Mouse (Mus musculus) neural tube, embryonic 13.5 days (tissue): ENCODE measurements around the gene Dusp27. TPM values are rescaled to one million over a fixed set of nuclear protein-coding genes. Genes with fewer than 3 reads are reported as not detected.
A peak's percentile ranks its signal among the peaks of the same experiment; 100 is the strongest.

Source experiments
- ATAC-seq: fragments of 200-750 bp; cut with Nextera tagmentation; 2 replicates; pipeline ENCODE4 v1.8.0; 2017; ENCODE audit warnings: low read depth, mild to moderate bottlenecking, moderate TSS enrichment, moderate library complexity
- H3K27ac ChIP-seq: fragments of 300-500 bp; sonication (generic); replicated peaks from 2 replicates; pipeline ENCODE4 v1.5.1; 2015; ENCODE audit warnings: moderate library complexity, mild to moderate bottlenecking, inconsistent platforms
- H3K27me3 ChIP-seq: fragments of 300-500 bp; sonication (generic); 2 replicates; pipeline ENCODE4 v1.6.1; 2015; ENCODE audit warnings: mild to moderate bottlenecking, inconsistent platforms
- H3K36me3 ChIP-seq: fragments of 300-500 bp; sonication (generic); 2 replicates; pipeline ENCODE4 v1.6.1; 2015; ENCODE audit warnings: mild to moderate bottlenecking, inconsistent platforms
- H3K4me1 ChIP-seq: fragments of 300-500 bp; sonication (generic); replicated peaks from 2 replicates; pipeline ENCODE4 v1.6.1; 2015; ENCODE audit warnings: inconsistent platforms
- H3K4me2 ChIP-seq: fragments of 300-500 bp; sonication (generic); 2 replicates; pipeline ENCODE4 v1.6.1; 2015; ENCODE audit warnings: inconsistent platforms, mild to moderate bottlenecking, moderate library complexity
- H3K4me3 ChIP-seq: fragments of 300-500 bp; sonication (generic); 2 replicates; pipeline ENCODE4 v1.5.1; 2015; ENCODE audit warnings: mild to moderate bottlenecking, inconsistent platforms
- H3K9ac ChIP-seq: fragments of 300-500 bp; sonication (generic); 2 replicates; pipeline ENCODE4 v1.6.1; 2015; ENCODE audit warnings: moderate library complexity, mild to moderate bottlenecking, inconsistent platforms
- H3K9me3 ChIP-seq: fragments of 300-500 bp; sonication (generic); 2 replicates; pipeline ENCODE4 v1.6.1; 2016; ENCODE audit warnings: inconsistent platforms
- WGBS: fragments of 180-500 bp; shearing (Covaris S2); methylation state at CpG from one replicate; pipeline ENCODE4 v1.1.7; 2015; 5-methylcytosine and 5-hydroxymethylcytosine counted together
- polyA plus RNA-seq: library from polyadenylated mRNA; unstranded; fragments of >200 nt; fragmentation: Nextera tagmentation; extraction: Ambion mirVana; gene quantifications from 2 replicates; pipeline ENCODE4 v1.2.1, GENCODE M21; 2015

Gene Dusp27
- polyA plus RNA-seq, 1 experiment from 2014 or later = 1.6 TPM

DNA sequence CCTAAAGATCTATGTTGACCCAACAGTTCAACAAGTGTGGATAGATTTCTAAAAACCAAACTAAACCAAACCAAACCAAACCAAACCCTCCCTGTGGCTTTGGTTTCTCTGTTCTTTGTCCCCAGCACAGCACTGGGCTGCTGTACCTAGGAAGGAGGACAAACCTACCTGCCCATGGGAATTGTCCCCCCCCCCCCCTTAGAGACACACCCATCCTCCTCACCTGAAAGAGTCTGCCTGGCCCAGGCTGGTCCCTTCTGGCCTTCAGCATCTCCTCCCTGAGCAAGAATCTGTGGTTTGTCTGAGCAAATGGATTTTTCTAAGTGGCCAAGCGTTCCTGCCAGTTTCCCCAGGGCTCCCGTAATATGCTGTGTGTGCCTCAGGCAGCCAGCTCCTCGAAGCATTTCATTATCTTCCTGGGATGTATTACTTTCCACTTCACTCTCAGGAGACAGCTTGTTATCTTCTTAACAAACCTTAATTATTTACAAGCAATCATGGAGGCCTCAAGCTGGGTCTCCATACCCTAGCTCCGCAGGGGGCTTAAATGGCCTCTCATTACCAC, 12.0 kb upstream of the Dusp27 start:
- no peak overlapping the region for H3K27ac ChIP-seq
- H3K27me3 ChIP-seq = peaks cover 12% of the 10 kb centered on the region
- no peak overlapping the region for H3K4me2 ChIP-seq
- no peak overlapping the region for H3K4me3 ChIP-seq
- H3K4me1 ChIP-seq = peaks cover 20% of the 10 kb centered on the region
- H3K9me3 ChIP-seq = no peaks in the 10 kb centered on the region
- peak; percentile 74 for ATAC-seq
- H3K9ac ChIP-seq = no peak overlapping the region
- 39% methylated on average over 4 of the region's 4 CpGs for WGBS
- H3K36me3 ChIP-seq = no peaks in the 10 kb centered on the region

GRCm38 (mm10) chr1:166139113-166139512, 11.4 kb upstream of the Dusp27 start:
- Histone ChIP-seq H3K27me3 (peaks cover 12% of the 10 kb centered on the region), H3K27ac (no peak overlapping the region), H3K9me3 (no peaks in the 10 kb centered on the region), H3K4me1 (peaks cover 20% of the 10 kb centered on the region), H3K36me3 (no peaks in the 10 kb centered on the region), H3K9ac (no peak overlapping the region), H3K4me3 (no peak overlapping the region), H3K4me2 (no peak overlapping the region)
- 77% methylated on average over 3 of the region's 3 CpGs for WGBS
- ATAC-seq = no peak

- Histone ChIP-seq H3K4me1 (peaks cover 20% of the 10 kb centered on the region), H3K4me2 (no peak overlapping the region), H3K9ac (no peak overlapping the region), H3K4me3 (no peak overlapping the region), H3K27ac (no peak overlapping the region), H3K27me3 (peaks cover 12% of the 10 kb centered on the region), H3K36me3 (no peaks in the 10 kb centered on the region), H3K9me3 (no peaks in the 10 kb centered on the region)
- 66% methylated on average over 13 of the region's 13 CpGs for WGBS
- no peak for ATAC-seq
Observed at GRCm38 (mm10) chr1:166138136-166138535, 10.4 kb upstream of the Dusp27 start.

DNA sequence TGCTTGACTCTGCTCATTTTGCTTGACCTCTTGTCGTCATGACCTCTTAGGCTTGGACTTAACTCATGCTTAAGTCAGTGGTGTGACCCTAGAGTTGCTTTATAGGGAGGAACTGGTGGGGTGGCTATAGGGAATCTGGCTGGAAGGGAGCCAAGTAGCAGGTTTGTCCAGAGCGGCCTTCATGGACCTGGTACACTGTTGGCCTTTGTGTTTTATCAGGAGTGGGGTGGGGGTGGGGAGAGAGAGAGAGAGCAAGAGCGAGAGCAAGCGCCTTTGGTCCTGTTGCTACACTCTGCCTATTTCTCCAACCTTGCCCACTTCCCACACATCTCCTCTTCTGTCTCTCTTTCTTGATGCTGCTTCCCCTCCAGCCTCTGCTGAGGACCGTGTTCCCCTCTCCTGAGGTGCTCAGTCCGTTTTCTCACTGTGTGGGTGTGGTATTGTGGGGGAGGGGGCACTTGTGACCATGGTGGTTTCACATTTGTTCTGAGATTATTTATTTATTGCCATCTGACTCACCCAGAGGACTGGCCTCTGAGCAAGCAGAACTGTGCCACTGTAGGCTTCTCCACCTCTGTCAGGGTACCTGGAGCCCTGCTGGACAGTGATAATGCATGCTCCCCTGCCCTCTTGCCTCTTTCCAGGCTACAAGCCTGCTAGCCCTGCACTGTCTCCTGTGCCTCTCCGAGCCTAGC, 9.7 kb upstream of the Dusp27 start:
- Histone ChIP-seq H3K9me3 (no peaks in the 10 kb centered on the region), H3K4me2 (no peak overlapping the region), H3K9ac (no peak overlapping the region), H3K27me3 (peaks cover 12% of the 10 kb centered on the region), H3K4me1 (peaks cover 21% of the 10 kb centered on the region), H3K27ac (no peak overlapping the region), H3K4me3 (no peak overlapping the region), H3K36me3 (no peaks in the 10 kb centered on the region)
- no peak for ATAC-seq
- WGBS = 80% methylated on average over 7 of the region's 7 CpGs

- Histone ChIP-seq H3K36me3 (no peaks in the 10 kb centered on the region), H3K9ac (no peak overlapping the region), H3K4me3 (no peak overlapping the region), H3K27ac (no peak overlapping the region), H3K9me3 (no peaks in the 10 kb centered on the region), H3K4me1 (peaks cover 27% of the 10 kb centered on the region), H3K27me3 (peaks cover 5% of the 10 kb centered on the region), H3K4me2 (no peak overlapping the region)
- no peak for ATAC-seq
- WGBS = 35% methylated on average over 5 of the region's 5 CpGs
Observed at GRCm38 (mm10) chr1:166135091-166135740, 7.5 kb upstream of the Dusp27 start.

GRCm38 (mm10) chr1:166132367-166132766, 4.6 kb upstream of the Dusp27 start:
- Histone ChIP-seq H3K4me2 (no peak overlapping the region), H3K9me3 (no peaks in the 10 kb centered on the region), H3K4me1 (peaks cover 10% of the 10 kb centered on the region), H3K9ac (no peak overlapping the region), H3K36me3 (no peaks in the 10 kb centered on the region), H3K27ac (no peak overlapping the region), H3K4me3 (no peak overlapping the region), H3K27me3 (peaks cover 5% of the 10 kb centered on the region)
- ATAC-seq = no peak
- WGBS = 56% methylated on average over 4 of the region's 4 CpGs

- ATAC-seq = no peak
- WGBS = 80% methylated on average over 5 of the region's 5 CpGs
Observed at GRCm38 (mm10) chr1:166130224-166130860, 2.6 kb upstream of the Dusp27 start, which contains the start of gene Gpa33. Gpa33 (plus strand) TSS chr1:166130238.

DNA sequence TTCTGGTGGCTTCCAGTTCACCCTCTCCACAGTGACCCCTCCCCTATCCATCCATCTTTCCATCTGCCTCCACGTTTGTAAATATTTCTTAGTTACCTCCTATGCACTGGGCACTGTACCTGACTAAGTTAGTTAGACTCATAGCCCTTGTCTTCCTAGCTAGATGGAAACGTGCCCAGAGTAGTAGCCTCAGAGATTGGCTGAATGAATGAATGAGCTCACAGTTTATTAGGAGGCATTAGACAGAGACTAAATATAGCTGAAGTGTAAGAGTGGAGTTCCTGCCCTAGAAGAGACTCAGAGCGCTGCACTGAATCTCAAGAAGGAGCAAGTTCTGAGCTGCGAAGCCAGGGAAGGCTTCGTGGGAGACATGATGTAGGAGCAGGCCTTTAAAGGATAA, 829 bp upstream of the Dusp27 start:
- Histone ChIP-seq H3K27me3 (no peaks in the 10 kb centered on the region; the same call in 1 of the 2 replicates), H3K9ac (no peak overlapping the region), H3K4me1 (peaks cover 10% of the 10 kb centered on the region), H3K36me3 (no peaks in the 10 kb centered on the region), H3K9me3 (no peaks in the 10 kb centered on the region), H3K4me3 (no peak overlapping the region), H3K4me2 (no peak overlapping the region), H3K27ac (no peak overlapping the region)
- 92% methylated on average over 5 of the region's 5 CpGs for WGBS
- no peak for ATAC-seq

More at GRCm38 (mm10) chr1:166130224-166130860, 2.6 kb upstream of the Dusp27 start, which contains the start of gene Gpa33:
- no peaks in the 10 kb centered on the region for H3K36me3 ChIP-seq
- peaks cover 10% of the 10 kb centered on the region for H3K4me1 ChIP-seq
- no peak within 1 kb of the TSS for H3K9ac ChIP-seq
- H3K27me3 ChIP-seq = no peaks in the 10 kb centered on the region; the same call in 1 of the 2 replicates
- H3K4me2 ChIP-seq = no peak within 1 kb of the TSS
- H3K4me3 ChIP-seq = no peak within 1 kb of the TSS
- H3K9me3 ChIP-seq = no peaks in the 10 kb centered on the region
- H3K27ac ChIP-seq = no peak within 1 kb of the TSS

GRCm38 (mm10) chr1:166126795-166127194, 927 bp downstream of the Dusp27 start:
- no peak for ATAC-seq
- Histone ChIP-seq H3K27ac (no peak overlapping the region), H3K4me1 (peaks cover 3% of the 10 kb centered on the region; the same call in 1 of the 2 replicates), H3K4me3 (no peak overlapping the region), H3K4me2 (peak overlapping the region; percentile 22; the same call in 1 of the 2 replicates), H3K9ac (no peak overlapping the region), H3K36me3 (no peaks in the 10 kb centered on the region), H3K27me3 (no peaks in the 10 kb centered on the region), H3K9me3 (no peaks in the 10 kb centered on the region)
- WGBS = 76% methylated on average over 9 of the region's 9 CpGs

- Histone ChIP-seq H3K36me3 (no peaks in the 10 kb centered on the region), H3K4me1 (no peaks in the 10 kb centered on the region), H3K9me3 (no peaks in the 10 kb centered on the region), H3K9ac (no peak overlapping the region), H3K27ac (no peak overlapping the region), H3K27me3 (no peaks in the 10 kb centered on the region), H3K4me2 (no peak overlapping the region), H3K4me3 (no peak overlapping the region)
- ATAC-seq = no peak
- 93% methylated on average over 6 of the region's 6 CpGs for WGBS
Observed at GRCm38 (mm10) chr1:166126290-166126689, 1.4 kb downstream of the Dusp27 start.

- no peak for ATAC-seq
- Histone ChIP-seq H3K27ac (no peak overlapping the region), H3K4me1 (no peaks in the 10 kb centered on the region), H3K4me2 (no peak overlapping the region), H3K9me3 (no peaks in the 10 kb centered on the region), H3K27me3 (no peaks in the 10 kb centered on the region), H3K4me3 (no peak overlapping the region), H3K9ac (no peak overlapping the region), H3K36me3 (no peaks in the 10 kb centered on the region)
- 67% methylated on average over 8 of the region's 8 CpGs for WGBS
Observed at GRCm38 (mm10) chr1:166124932-166125593, 2.7 kb downstream of the Dusp27 start.

DNA sequence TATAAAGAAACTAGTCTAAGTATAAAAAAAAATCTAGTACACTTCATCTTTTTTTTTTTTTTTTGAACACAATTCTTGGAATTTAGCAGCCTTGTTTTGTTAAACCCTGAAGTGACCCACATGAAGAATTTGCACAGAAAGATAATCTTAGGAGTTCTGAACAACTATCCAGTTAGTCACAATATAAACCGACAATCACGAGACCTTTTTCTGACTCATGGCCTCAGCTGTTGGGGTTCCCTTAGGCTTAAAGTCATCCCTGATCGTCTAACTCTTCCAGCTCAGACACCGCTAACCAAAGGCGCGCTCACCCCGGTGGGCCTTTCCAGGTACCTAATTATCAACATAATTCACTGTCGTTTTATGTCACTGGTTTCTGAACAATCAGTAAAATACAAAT, 4.0 kb downstream of the Dusp27 start:
- no peak overlapping the region for H3K27ac ChIP-seq
- no peak overlapping the region for H3K9ac ChIP-seq
- H3K9me3 ChIP-seq = no peaks in the 10 kb centered on the region
- H3K36me3 ChIP-seq = no peaks in the 10 kb centered on the region
- ATAC-seq = no peak
- H3K4me3 ChIP-seq = no peak overlapping the region
- H3K4me1 ChIP-seq = no peaks in the 10 kb centered on the region
- no peak overlapping the region for H3K4me2 ChIP-seq
- WGBS = 91% methylated on average over 8 of the region's 8 CpGs
- H3K27me3 ChIP-seq = no peaks in the 10 kb centered on the region
